Mouse (Mus musculus) myocyte (in vitro differentiated cells): Measurements from ENCODE around the gene Wsb2.
"Not testable (repeated sequence)": the region's sequence is repeated elsewhere in the genome, so short reads cannot be mapped to it uniquely, and the experiment has no call there.

Experiments used
- CEBPB ChIP-seq: IDR thresholded peaks from 2 replicates; pipeline ENCODE4 v1.6.1; 2011; ENCODE audit warnings: mild to moderate bottlenecking, moderate library complexity; ENCODE audit not compliant: poor library complexity, insufficient read depth, severe bottlenecking
- E2F4 ChIP-seq: IDR thresholded peaks from one replicate; pipeline ENCODE4 v1.6.1; 2011; ENCODE audit warnings: mild to moderate bottlenecking, control low read depth, moderate library complexity; ENCODE audit not compliant: insufficient read depth
- MAX ChIP-seq: IDR thresholded peaks from one replicate; pipeline ENCODE4 v1.6.1; 2011; ENCODE audit warnings: low read depth, mild to moderate bottlenecking, control low read depth
- MYOD1 ChIP-seq, 3 experiments: IDR thresholded peaks; one replicate each; pipeline ENCODE4 v1.6.1; 2011; ENCODE audit warnings: control low read depth in 2 of 3, low read depth in 2 of 3, mild to moderate bottlenecking in 2 of 3, moderate library complexity in 1 of 3; ENCODE audit not compliant: insufficient read length in 2 of 3, control insufficient read depth in 1 of 3
- MYOG ChIP-seq, 3 experiments: IDR thresholded peaks; one replicate each; pipeline ENCODE4 v1.6.1; 2011; ENCODE audit warnings: control low read depth in 2 of 3, low read depth in 2 of 3, mild to moderate bottlenecking in 2 of 3; ENCODE audit not compliant: insufficient read length in 2 of 3, control insufficient read depth in 1 of 3, insufficient read depth in 1 of 3
- POLR2A ChIP-seq: IDR thresholded peaks from one replicate; pipeline ENCODE4 v1.6.1; 2011; ENCODE audit warnings: low read depth, mild to moderate bottlenecking, control low read depth, moderate library complexity; ENCODE audit not compliant: insufficient read length
- POLR2AphosphoS2 ChIP-seq: IDR thresholded peaks from one replicate; pipeline ENCODE4 v1.6.1; 2011; ENCODE audit warnings: low read depth, control low read depth; ENCODE audit not compliant: insufficient read length
- REST ChIP-seq: IDR thresholded peaks from one replicate; pipeline ENCODE4 v1.6.1; 2011; ENCODE audit warnings: mild to moderate bottlenecking, control low read depth, moderate library complexity; ENCODE audit not compliant: insufficient read depth, insufficient read length
- SRF ChIP-seq: IDR thresholded peaks from one replicate; pipeline ENCODE4 v1.6.1; 2011; ENCODE audit warnings: low read depth; ENCODE audit not compliant: control insufficient read depth, insufficient read length
- TCF12 ChIP-seq: IDR thresholded peaks from one replicate; pipeline ENCODE4 v1.6.1; 2011; ENCODE audit warnings: mild to moderate bottlenecking, control low read depth; ENCODE audit not compliant: poor library complexity, insufficient read depth, severe bottlenecking
- USF1 ChIP-seq: IDR thresholded peaks from one replicate; pipeline ENCODE4 v1.6.1; 2011; ENCODE audit warnings: low read depth, mild to moderate bottlenecking, control low read depth, moderate library complexity

- not testable (repeated sequence) for TF ChIP-seq TCF12; POLR2A; MAX; E2F4; CEBPB; SRF; REST; MYOG (IDR thresholded peaks at IDR 0.05; ENCODE audit: control insufficient read depth in 1 of 3, insufficient read depth in 1 of 3, insufficient read length in 2 of 3, low read depth in 2 of 3); POLR2AphosphoS2; USF1; MYOD1 (IDR thresholded peaks at IDR 0.05; ENCODE audit: control insufficient read depth in 1 of 3, insufficient read length in 2 of 3, low read depth in 2 of 3)
Observed at GRCm38 (mm10) chr5:117344496-117344895, 12.6 kb upstream of the Wsb2 start.
